Mouse (Mus musculus): ENCODE results near the gene Hist1h1e.

GRCm38 (mm10) chr13:23620056-23620732, 2.2 kb downstream of the Hist1h1e start:
- TF ChIP-seq POLR2A (IDR thresholded peaks at IDR 0.05; ENCODE audit: insufficient read depth, low read depth, low read length) (no peak), CTCF (IDR thresholded peaks at IDR 0.05; ENCODE audit: insufficient read depth, low read depth, low read length) (no peak)

Measured in olfactory bulb, adult 2 months (tissue).